Mouse (Mus musculus): ENCODE measurements around the gene Rpl38. TPM values are rescaled to one million over a fixed set of nuclear protein-coding genes. Genes with fewer than 3 reads are reported as not detected.

Rpl38 gene
- polyA plus RNA-seq, 1 experiment from 2014 or later = 869 TPM

GRCm38 (mm10) chr11:114682321-114682900 is 14.1 kb downstream of the Rpl38 start:
- no peaks in the 10 kb centered on the region for H3K27me3 ChIP-seq (ENCODE audit: control insufficient read depth, insufficient read depth, low read length)
- no peaks in the 10 kb centered on the region for H3K9me3 ChIP-seq (ENCODE audit: control insufficient read depth, low read length)
- H3K4me3 ChIP-seq (replicated peaks; ENCODE audit: low read length) = no peak overlapping the region
- WGBS = 94% methylated on average over 13 of the region's 13 CpGs
- no peak for ATAC-seq (ENCODE audit: low FRiP score)
- DNase-seq (ENCODE audit: low spot score) = no peak
- H3K9ac ChIP-seq = no peak overlapping the region
- H3K36me3 ChIP-seq (replicated peaks; ENCODE audit: control insufficient read depth, insufficient read depth) = no peaks in the 10 kb centered on the region
- no peak overlapping the region for H3K27ac ChIP-seq
- H3K4me1 ChIP-seq (replicated peaks; ENCODE audit: control insufficient read depth, insufficient read depth, low read length) = peaks cover 11% of the 10 kb centered on the region
- no peak overlapping the region for H3K4me2 ChIP-seq (replicated peaks)

- ATAC-seq (ENCODE audit: low FRiP score) = no peak
- H3K36me3 ChIP-seq (replicated peaks; ENCODE audit: control insufficient read depth, insufficient read depth) = no peaks in the 10 kb centered on the region
- 81% methylated on average over 10 of the region's 10 CpGs for WGBS
- peaks cover 11% of the 10 kb centered on the region for H3K4me1 ChIP-seq (replicated peaks; ENCODE audit: control insufficient read depth, insufficient read depth, low read length)
- H3K9me3 ChIP-seq (ENCODE audit: control insufficient read depth, low read length) = no peaks in the 10 kb centered on the region
- no peak for DNase-seq (ENCODE audit: low spot score)
- no peaks in the 10 kb centered on the region for H3K27me3 ChIP-seq (ENCODE audit: control insufficient read depth, insufficient read depth, low read length)
- no peak overlapping the region for H3K4me3 ChIP-seq (replicated peaks; ENCODE audit: low read length)
- H3K9ac ChIP-seq = no peak overlapping the region
- H3K27ac ChIP-seq = no peak overlapping the region
- H3K4me2 ChIP-seq (replicated peaks) = no peak overlapping the region
These were observed 14.9 kb downstream of the Rpl38 start for GRCm38 (mm10) chr11:114683029-114683721.

GRCm38 (mm10) chr11:114683722-114684621 is 15.6 kb downstream of the Rpl38 start:
- no peaks in the 10 kb centered on the region for H3K27me3 ChIP-seq (ENCODE audit: control insufficient read depth, insufficient read depth, low read length)
- ATAC-seq (ENCODE audit: low FRiP score) (0 out of 2 replicates have a peak, but pooled peaks have one; percentile 9), DNase-seq (ENCODE audit: low spot score) (no peak)
- H3K4me3 ChIP-seq (replicated peaks; ENCODE audit: low read length) = no peak overlapping the region
- H3K9ac ChIP-seq = no peak overlapping the region
- H3K4me1 ChIP-seq (replicated peaks; ENCODE audit: control insufficient read depth, insufficient read depth, low read length) = peaks cover 11% of the 10 kb centered on the region
- WGBS = 76% methylated on average over 20 of the region's 20 CpGs
- no peaks in the 10 kb centered on the region for H3K36me3 ChIP-seq (replicated peaks; ENCODE audit: control insufficient read depth, insufficient read depth)
- no peak overlapping the region for H3K27ac ChIP-seq
- no peaks in the 10 kb centered on the region for H3K9me3 ChIP-seq (ENCODE audit: control insufficient read depth, low read length)
- H3K4me2 ChIP-seq (replicated peaks) = no peak overlapping the region

GRCm38 (mm10) chr11:114684627-114685373 is 16.5 kb downstream of the Rpl38 start:
- no peaks in the 10 kb centered on the region for H3K27me3 ChIP-seq (ENCODE audit: control insufficient read depth, insufficient read depth, low read length)
- DNase-seq (ENCODE audit: low spot score) (no peak), ATAC-seq (ENCODE audit: low FRiP score) (peak; percentile 28; the same call in 1 of the 2 replicates)
- no peaks in the 10 kb centered on the region for H3K9me3 ChIP-seq (ENCODE audit: control insufficient read depth, low read length)
- H3K36me3 ChIP-seq (replicated peaks; ENCODE audit: control insufficient read depth, insufficient read depth) = no peaks in the 10 kb centered on the region
- H3K27ac ChIP-seq = no peak overlapping the region
- peaks cover 5% of the 10 kb centered on the region for H3K4me1 ChIP-seq (replicated peaks; ENCODE audit: control insufficient read depth, insufficient read depth, low read length)
- no peak overlapping the region for H3K9ac ChIP-seq
- H3K4me2 ChIP-seq (replicated peaks) = no peak overlapping the region
- WGBS = 71% methylated on average over 14 of the region's 14 CpGs
- no peak overlapping the region for H3K4me3 ChIP-seq (replicated peaks; ENCODE audit: low read length)

- H3K27me3 ChIP-seq (ENCODE audit: control insufficient read depth, insufficient read depth, low read length) = no peaks in the 10 kb centered on the region
- no peaks in the 10 kb centered on the region for H3K36me3 ChIP-seq (replicated peaks; ENCODE audit: control insufficient read depth, insufficient read depth)
- H3K4me3 ChIP-seq (replicated peaks; ENCODE audit: low read length) = no peak overlapping the region
- H3K9me3 ChIP-seq (ENCODE audit: control insufficient read depth, low read length) = no peaks in the 10 kb centered on the region
- no peak overlapping the region for H3K4me2 ChIP-seq (replicated peaks)
- ATAC-seq (ENCODE audit: low FRiP score) (no peak), DNase-seq (ENCODE audit: low spot score) (no peak)
- H3K4me1 ChIP-seq (replicated peaks; ENCODE audit: control insufficient read depth, insufficient read depth, low read length) = peaks cover under 1% of the 10 kb centered on the region; the same call in 1 of the 2 replicates
- 73% methylated on average over 9 of the region's 9 CpGs for WGBS
- no peak overlapping the region for H3K27ac ChIP-seq
- no peak overlapping the region for H3K9ac ChIP-seq
These were observed 17.3 kb downstream of the Rpl38 start for GRCm38 (mm10) chr11:114685526-114686040.

GRCm38 (mm10) chr11:114686221-114686959 is 18.1 kb downstream of the Rpl38 start:
- Histone ChIP-seq H3K9me3 (ENCODE audit: control insufficient read depth, low read length) (no peaks in the 10 kb centered on the region), H3K4me2 (replicated peaks) (no peak overlapping the region), H3K36me3 (replicated peaks; ENCODE audit: control insufficient read depth, insufficient read depth) (no peaks in the 10 kb centered on the region), H3K27ac (no peak overlapping the region), H3K4me1 (replicated peaks; ENCODE audit: control insufficient read depth, insufficient read depth, low read length) (no peaks in the 10 kb centered on the region), H3K9ac (no peak overlapping the region), H3K4me3 (replicated peaks; ENCODE audit: low read length) (no peak overlapping the region), H3K27me3 (ENCODE audit: control insufficient read depth, insufficient read depth, low read length) (no peaks in the 10 kb centered on the region)
- DNase-seq (ENCODE audit: low spot score) = no peak
- no peak for ATAC-seq (ENCODE audit: low FRiP score)
- WGBS = 95% methylated on average over 16 of the region's 16 CpGs

- WGBS = 54% methylated on average over 10 of the region's 10 CpGs
- Histone ChIP-seq H3K4me2 (replicated peaks) (no peak overlapping the region), H3K4me3 (replicated peaks; ENCODE audit: low read length) (no peak overlapping the region), H3K4me1 (replicated peaks; ENCODE audit: control insufficient read depth, insufficient read depth, low read length) (no peaks in the 10 kb centered on the region), H3K9me3 (ENCODE audit: control insufficient read depth, low read length) (no peaks in the 10 kb centered on the region), H3K27ac (no peak overlapping the region), H3K36me3 (replicated peaks; ENCODE audit: control insufficient read depth, insufficient read depth) (no peaks in the 10 kb centered on the region), H3K9ac (no peak overlapping the region), H3K27me3 (ENCODE audit: control insufficient read depth, insufficient read depth, low read length) (no peaks in the 10 kb centered on the region)
- DNase-seq (ENCODE audit: low spot score) = no peak
- ATAC-seq (ENCODE audit: low FRiP score) = no peak
These were observed 19.4 kb downstream of the Rpl38 start for GRCm38 (mm10) chr11:114687574-114688188.

- H3K9ac ChIP-seq = no peak overlapping the region
- H3K4me2 ChIP-seq (replicated peaks) = no peak overlapping the region
- H3K9me3 ChIP-seq (ENCODE audit: control insufficient read depth, low read length) = no peaks in the 10 kb centered on the region
- no peak for ATAC-seq (ENCODE audit: low FRiP score)
- WGBS = 91% methylated on average over 2 of the region's 3 CpGs
- DNase-seq (ENCODE audit: low spot score) = no peak
- no peak overlapping the region for H3K4me3 ChIP-seq (replicated peaks; ENCODE audit: low read length)
- H3K36me3 ChIP-seq (replicated peaks; ENCODE audit: control insufficient read depth, insufficient read depth) = no peaks in the 10 kb centered on the region
- H3K27me3 ChIP-seq (ENCODE audit: control insufficient read depth, insufficient read depth, low read length) = no peaks in the 10 kb centered on the region
- no peaks in the 10 kb centered on the region for H3K4me1 ChIP-seq (replicated peaks; ENCODE audit: control insufficient read depth, insufficient read depth, low read length)
- no peak overlapping the region for H3K27ac ChIP-seq
These were observed 20.4 kb downstream of the Rpl38 start for GRCm38 (mm10) chr11:114688729-114689128.
